Mouse (Mus musculus) lung, postnatal 0 days (tissue): Measurements from ENCODE around the gene Ctnnbl1. TPM values are rescaled to one million over a fixed set of nuclear protein-coding genes. Genes with fewer than 3 reads are reported as not detected.

Experiments
- ATAC-seq: fragments of 200-750 bp; cut with Nextera tagmentation; 2 replicates; pipeline ENCODE4 v1.8.0; 2017; ENCODE audit warnings: moderate library complexity
- DNase-seq: peaks from one replicate; pipeline ENCODE4 v3.0.0-alpha.2; 2016; ENCODE audit warnings: low spot score
- H3K27ac ChIP-seq: fragments of 300-500 bp; sonication (generic); 2 replicates; pipeline ENCODE4 v1.5.1; 2014; ENCODE audit warnings: antibody characterized with exemption, mild to moderate bottlenecking, low read length, mixed read lengths
- H3K27me3 ChIP-seq: fragments of 300-500 bp; sonication (generic); replicated peaks from 2 replicates; pipeline ENCODE4 v1.6.1; 2014; ENCODE audit warnings: low read length, mixed read lengths; ENCODE audit not compliant: insufficient read depth
- H3K36me3 ChIP-seq: fragments of 300-500 bp; sonication (generic); 2 replicates; pipeline ENCODE4 v1.6.1; 2014; ENCODE audit warnings: low read length, mixed read lengths; ENCODE audit not compliant: insufficient read depth
- H3K4me1 ChIP-seq: fragments of 300-500 bp; sonication (generic); 2 replicates; pipeline ENCODE4 v1.6.1; 2014; ENCODE audit warnings: antibody characterized with exemption, low read depth, low read length, mixed read lengths; ENCODE audit not compliant: insufficient read depth
- H3K4me2 ChIP-seq: fragments of 300-500 bp; sonication (generic); replicated peaks from 2 replicates; pipeline ENCODE4 v1.6.1; 2014; ENCODE audit warnings: low read depth, mild to moderate bottlenecking, low read length, moderate library complexity, mixed read lengths
- H3K4me3 ChIP-seq: fragments of 300-500 bp; sonication (generic); 2 replicates; pipeline ENCODE4 v1.5.1; 2014; ENCODE audit warnings: low read depth, low read length
- H3K9ac ChIP-seq: fragments of 300-500 bp; sonication (generic); replicated peaks from 2 replicates; pipeline ENCODE4 v1.6.1; 2014; ENCODE audit warnings: low read depth, mild to moderate bottlenecking
- H3K9me3 ChIP-seq: fragments of 300-500 bp; sonication (generic); 2 replicates; pipeline ENCODE4 v1.6.1; 2016; ENCODE audit warnings: low read length, mixed read lengths
- CTCF ChIP-seq: IDR thresholded peaks from 2 replicates; pipeline ENCODE4 v1.5.1; 2016; ENCODE audit warnings: antibody characterized with exemption, mild to moderate bottlenecking
- EP300 ChIP-seq: IDR thresholded peaks from 2 replicates; pipeline ENCODE4 v1.6.1; 2016; ENCODE audit warnings: antibody characterized with exemption, mild to moderate bottlenecking, control low read depth
- WGBS: fragments of 180-500 bp; shearing (Covaris S2); extraction: QIAGEN DNeasy Blood & Tissue Kit; methylation state at CpG from one replicate; pipeline ENCODE4 v1.1.7; 2014; 5-methylcytosine and 5-hydroxymethylcytosine counted together
- polyA plus RNA-seq: library from polyadenylated mRNA; unstranded; fragments of >200 nt; fragmentation: Nextera tagmentation; extraction: Ambion mirVana; gene quantifications from 2 replicates; pipeline ENCODE4 v1.2.1, GENCODE M21; 2015

The Ctnnbl1 gene
- polyA plus RNA-seq, 1 experiment from 2014 or later = 30.8 TPM

DNA sequence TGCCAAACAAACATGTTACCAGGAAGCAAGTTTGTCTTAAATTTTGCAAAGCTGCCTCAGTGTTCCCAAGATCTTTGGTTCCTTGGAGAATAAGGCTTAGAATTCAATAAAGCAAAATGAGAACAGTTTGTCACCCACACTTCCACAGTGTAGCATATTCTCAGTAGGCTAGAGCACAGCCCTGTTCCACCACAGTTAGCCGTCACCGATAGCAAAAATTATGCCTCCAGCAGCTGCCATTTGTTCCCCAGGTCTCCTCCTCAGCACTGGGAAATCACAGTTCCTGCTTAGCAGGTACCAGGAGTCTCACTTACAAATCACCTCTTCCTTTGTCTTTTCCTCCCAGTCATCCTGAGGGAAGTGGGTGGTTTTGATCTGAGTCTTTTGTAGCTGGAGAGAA lies 10.8 kb downstream of the Ctnnbl1 start:
- Histone ChIP-seq H3K36me3 (no peaks in the 10 kb centered on the region), H3K9me3 (no peaks in the 10 kb centered on the region), H3K27ac (no peak overlapping the region), H3K4me1 (peaks cover 5% of the 10 kb centered on the region; the same call in 1 of the 2 replicates), H3K4me2 (no peak overlapping the region), H3K9ac (no peak overlapping the region), H3K27me3 (no peaks in the 10 kb centered on the region), H3K4me3 (no peak overlapping the region)
- WGBS = 58% methylated on average over 2 of the region's 2 CpGs
- ATAC-seq (no peak), DNase-seq (no peak)
- TF ChIP-seq EP300 (no peak), CTCF (no peak)

DNA sequence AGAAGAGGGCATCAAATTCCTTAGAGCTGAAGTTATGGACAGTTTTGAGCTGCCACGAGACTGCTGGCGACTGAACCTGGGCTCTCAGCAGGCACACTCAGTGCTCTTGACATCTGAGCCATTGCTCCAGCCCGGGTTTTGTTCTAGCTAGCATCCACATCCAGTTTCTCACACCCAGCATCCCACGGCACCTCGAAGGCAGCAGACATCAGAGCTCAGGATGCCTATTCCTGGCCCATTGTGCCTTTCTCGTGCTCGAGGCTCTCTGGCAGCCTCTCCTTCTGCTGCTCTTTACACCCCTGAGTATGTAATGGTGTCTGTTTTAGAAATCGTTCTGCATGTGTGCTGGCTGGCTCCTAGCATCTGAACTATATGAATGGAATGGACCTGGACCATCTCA lies 13.3 kb downstream of the Ctnnbl1 start:
- no peak overlapping the region for H3K9ac ChIP-seq
- H3K9me3 ChIP-seq = no peaks in the 10 kb centered on the region
- WGBS = 65% methylated on average over 8 of the region's 8 CpGs
- no peaks in the 10 kb centered on the region for H3K36me3 ChIP-seq
- H3K27me3 ChIP-seq = no peaks in the 10 kb centered on the region
- TF ChIP-seq CTCF (no peak), EP300 (no peak)
- peaks cover 5% of the 10 kb centered on the region; the same call in 1 of the 2 replicates for H3K4me1 ChIP-seq
- no peak overlapping the region for H3K4me3 ChIP-seq
- DNase-seq = no peak
- no peak overlapping the region for H3K27ac ChIP-seq
- ATAC-seq = no peak
- H3K4me2 ChIP-seq = no peak overlapping the region

DNA sequence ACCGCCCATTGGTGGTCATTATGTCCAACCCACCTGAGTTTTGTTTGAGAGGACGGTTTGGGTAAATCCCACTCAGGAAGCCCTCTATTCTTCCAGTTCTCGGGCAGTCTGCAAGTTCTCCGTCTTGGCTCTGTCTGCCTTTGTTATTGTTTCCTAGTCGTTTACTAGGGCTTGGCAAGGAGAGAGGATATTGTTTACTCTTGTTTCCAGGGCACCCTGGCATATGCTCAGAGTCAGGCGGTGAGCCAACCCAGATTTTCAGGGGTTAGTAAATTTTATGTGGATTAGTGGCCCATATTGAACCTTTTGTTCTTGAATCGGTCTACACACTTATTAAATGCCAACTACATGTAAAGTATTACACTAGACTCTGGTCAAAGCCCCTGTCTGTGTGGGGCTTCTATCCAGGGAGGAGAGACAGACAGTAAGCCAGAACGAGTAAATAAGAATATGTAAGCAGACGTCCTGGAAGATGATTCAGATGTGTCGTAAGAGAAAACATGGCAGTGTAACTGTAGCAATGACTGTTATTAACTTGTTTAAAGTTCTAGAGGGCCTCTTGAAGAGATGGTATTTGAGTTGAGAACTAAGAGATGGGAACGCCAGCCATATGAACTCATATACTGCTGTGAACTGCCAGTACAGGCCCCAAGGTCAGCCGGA lies 13.9 kb downstream of the Ctnnbl1 start:
- Histone ChIP-seq H3K4me1 (peaks cover 5% of the 10 kb centered on the region; the same call in 1 of the 2 replicates), H3K4me2 (no peak overlapping the region), H3K36me3 (no peaks in the 10 kb centered on the region), H3K9me3 (no peaks in the 10 kb centered on the region), H3K4me3 (no peak overlapping the region), H3K27ac (peak overlapping the region; percentile 20), H3K9ac (no peak overlapping the region), H3K27me3 (no peaks in the 10 kb centered on the region)
- ATAC-seq (peak; percentile 76), DNase-seq (peak; percentile 83)
- 47% methylated on average over 12 of the region's 12 CpGs for WGBS
- no peak for TF ChIP-seq CTCF
- peak; percentile 60; the same call in 1 of the 2 replicates for TF ChIP-seq EP300

DNA sequence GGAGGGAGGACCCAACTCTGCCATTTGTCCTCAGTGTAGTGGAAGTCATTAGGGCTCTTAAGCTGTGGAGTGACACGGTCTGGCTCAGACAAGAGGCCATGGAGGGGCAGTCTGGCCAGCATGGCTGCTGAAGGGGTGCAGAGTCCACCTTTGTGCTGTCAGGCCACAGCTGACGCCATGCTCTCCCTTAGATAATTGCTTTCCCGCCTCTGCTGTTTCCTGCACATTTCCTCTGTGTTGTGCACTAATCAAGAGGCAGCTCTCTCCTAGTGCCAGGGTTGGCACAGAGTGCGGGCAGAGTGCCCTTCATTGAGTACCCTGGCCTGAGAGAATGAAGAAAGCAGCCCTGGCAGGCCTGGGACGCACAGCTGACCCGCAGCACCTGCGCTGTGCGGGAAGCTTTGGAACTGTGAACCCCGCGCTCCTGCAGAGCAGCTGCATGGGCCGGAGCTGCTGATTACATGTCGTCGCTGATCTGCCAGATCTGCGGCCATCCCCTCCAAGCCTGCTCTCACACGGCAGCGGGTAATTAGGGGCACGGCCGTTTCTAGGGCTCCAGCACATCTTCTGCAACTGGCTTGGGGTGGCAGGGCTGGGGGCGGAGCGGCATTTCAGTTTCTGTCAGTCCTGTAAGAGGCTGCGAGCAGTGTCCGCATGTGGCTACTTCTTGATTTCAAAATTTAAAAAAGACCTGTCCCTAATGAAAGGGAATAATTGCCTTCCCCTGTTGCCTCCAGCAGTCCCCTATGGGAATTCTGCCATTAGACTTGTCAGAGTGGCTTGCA lies 14.6 kb downstream of the Ctnnbl1 start:
- H3K9ac ChIP-seq = no peak overlapping the region
- H3K4me2 ChIP-seq = no peak overlapping the region
- H3K36me3 ChIP-seq = no peaks in the 10 kb centered on the region
- 59% methylated on average over 22 of the region's 22 CpGs for WGBS
- H3K27ac ChIP-seq = peak overlapping the region; percentile 20; the same call in 1 of the 2 replicates
- ATAC-seq (no peak; the same call in none of the 2 replicates), DNase-seq (no peak)
- no peaks in the 10 kb centered on the region for H3K9me3 ChIP-seq
- TF ChIP-seq CTCF (no peak), EP300 (no peak)
- H3K4me1 ChIP-seq = peaks cover 5% of the 10 kb centered on the region; the same call in 1 of the 2 replicates
- H3K27me3 ChIP-seq = no peaks in the 10 kb centered on the region
- H3K4me3 ChIP-seq = no peak overlapping the region

DNA sequence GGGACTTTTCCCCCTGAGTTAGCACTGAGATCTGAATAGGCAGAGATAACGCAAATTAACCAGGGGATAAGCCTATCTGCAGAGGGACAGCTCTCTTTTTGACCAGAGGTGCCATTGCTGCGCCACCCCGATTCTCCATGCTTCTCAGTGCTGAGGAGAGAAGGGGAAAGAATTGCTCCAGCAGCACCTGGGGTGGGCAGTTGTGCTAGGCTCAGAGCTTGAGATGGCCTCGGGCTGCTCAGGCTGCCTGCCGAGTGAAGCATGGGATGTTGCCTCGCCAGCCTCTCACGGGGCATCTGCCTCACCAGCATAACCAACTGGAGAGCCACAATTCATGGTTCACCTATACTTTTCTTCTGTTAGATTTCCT lies 15.2 kb downstream of the Ctnnbl1 start:
- no peak overlapping the region for H3K27ac ChIP-seq
- TF ChIP-seq CTCF = no peak
- no peak for TF ChIP-seq EP300

DNA sequence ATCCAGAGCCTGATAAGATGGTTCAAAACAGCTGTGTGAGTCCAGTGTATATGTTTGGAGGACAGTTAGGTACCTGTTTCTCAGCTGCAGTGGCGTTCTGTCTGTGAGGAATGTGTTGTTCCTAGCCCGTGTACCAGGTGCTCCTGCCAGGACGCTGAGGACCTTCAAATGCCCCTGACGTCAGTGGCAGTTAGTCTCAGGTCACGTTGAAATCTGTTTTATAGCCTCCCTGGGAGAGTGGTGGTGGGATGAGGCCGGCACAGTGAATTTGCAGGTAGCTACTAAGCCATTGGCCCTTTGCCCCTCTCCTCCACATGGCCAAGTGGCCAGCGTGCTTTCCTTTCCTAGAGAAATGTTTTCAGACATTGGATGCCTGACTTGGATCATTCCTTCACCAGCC lies 18.6 kb downstream of the Ctnnbl1 start:
- H3K4me2 ChIP-seq = no peak overlapping the region
- peaks cover under 1% of the 10 kb centered on the region; the same call in 1 of the 2 replicates for H3K4me1 ChIP-seq
- no peak for ATAC-seq
- WGBS = 83% methylated on average over 7 of the region's 7 CpGs
- no peaks in the 10 kb centered on the region for H3K27me3 ChIP-seq
- no peak overlapping the region for H3K27ac ChIP-seq
- no peaks in the 10 kb centered on the region for H3K36me3 ChIP-seq
- no peak for TF ChIP-seq CTCF
- TF ChIP-seq EP300 = no peak
- H3K4me3 ChIP-seq = no peak overlapping the region
- H3K9me3 ChIP-seq = no peaks in the 10 kb centered on the region
- no peak for DNase-seq
- no peak overlapping the region for H3K9ac ChIP-seq

More for the DNA sequence above, 15.2 kb downstream of the Ctnnbl1 start:
- ATAC-seq (no peak), DNase-seq (no peak)
- 96% methylated on average over 7 of the region's 7 CpGs for WGBS
- Histone ChIP-seq H3K27me3 (no peaks in the 10 kb centered on the region), H3K36me3 (no peaks in the 10 kb centered on the region), H3K4me1 (peaks cover 5% of the 10 kb centered on the region; the same call in 1 of the 2 replicates), H3K9ac (no peak overlapping the region), H3K4me2 (no peak overlapping the region), H3K9me3 (no peaks in the 10 kb centered on the region), H3K4me3 (no peak overlapping the region)
